Mouse (Mus musculus) intestine, postnatal 0 days (tissue): ENCODE measurements around the gene Pde4d. TPM values are rescaled to one million over a fixed set of nuclear protein-coding genes. Genes with fewer than 3 reads are reported as not detected.
A peak's percentile ranks its signal among the peaks of the same experiment; 100 is the strongest.

Experiments used
- ATAC-seq: fragments of 200-750 bp; cut with Nextera tagmentation; 2 replicates; pipeline ENCODE4 v1.8.0; 2017; ENCODE audit warnings: mild to moderate bottlenecking, moderate TSS enrichment, moderate library complexity
- H3K27ac ChIP-seq: fragments of 300-500 bp; sonication (generic); 2 replicates; pipeline ENCODE4 v1.5.1; 2014; ENCODE audit warnings: mild to moderate bottlenecking, low read depth, low read length, moderate library complexity
- H3K27me3 ChIP-seq: fragments of 300-500 bp; sonication (generic); replicated peaks from 2 replicates; pipeline ENCODE4 v1.6.1; 2014; ENCODE audit warnings: low read length, mixed read lengths; ENCODE audit not compliant: control insufficient read depth, insufficient read depth
- H3K36me3 ChIP-seq: fragments of 300-500 bp; sonication (generic); 2 replicates; pipeline ENCODE4 v1.6.1; 2014; ENCODE audit warnings: mild to moderate bottlenecking, moderate library complexity; ENCODE audit not compliant: control insufficient read depth, insufficient read depth
- H3K4me1 ChIP-seq: fragments of 300-500 bp; sonication (generic); replicated peaks from 2 replicates; pipeline ENCODE4 v1.6.1; 2014; ENCODE audit warnings: antibody characterized with exemption, low read length, mixed read lengths; ENCODE audit not compliant: control insufficient read depth, insufficient read depth
- H3K4me2 ChIP-seq: fragments of 300-500 bp; sonication (generic); replicated peaks from 2 replicates; pipeline ENCODE4 v1.6.1; 2014; ENCODE audit warnings: low read depth, mild to moderate bottlenecking, moderate library complexity
- H3K4me3 ChIP-seq: fragments of 300-500 bp; sonication (generic); 2 replicates; pipeline ENCODE4 v1.5.1; 2014; ENCODE audit warnings: low read depth, low read length
- H3K9ac ChIP-seq: fragments of 300-500 bp; sonication (generic); 2 replicates; pipeline ENCODE4 v1.6.1; 2014; ENCODE audit warnings: mild to moderate bottlenecking, low read depth, low read length
- H3K9me3 ChIP-seq: fragments of 300-500 bp; sonication (generic); 2 replicates; pipeline ENCODE4 v1.6.1; 2016; ENCODE audit warnings: mixed run types; ENCODE audit not compliant: control insufficient read depth
- CTCF ChIP-seq: sonication (generic); IDR thresholded peaks from 2 replicates; pipeline ENCODE4 v1.5.1; 2016; ENCODE audit warnings: low read depth, mild to moderate bottlenecking, control low read depth, antibody characterized with exemption, moderate library complexity
- WGBS: fragments of 180-500 bp; shearing (Covaris S2); extraction: QIAGEN DNeasy Blood & Tissue Kit; methylation state at CpG from one replicate; pipeline ENCODE4 v1.1.7; 2014; 5-methylcytosine and 5-hydroxymethylcytosine counted together
- polyA plus RNA-seq: library from polyadenylated mRNA; unstranded; fragments of >200 nt; fragmentation: Nextera tagmentation; extraction: Ambion mirVana; gene quantifications from 2 replicates; pipeline ENCODE4 v1.2.1, GENCODE M21; 2015

The Pde4d gene
- polyA plus RNA-seq, 1 experiment from 2014 or later = 17.8 TPM

DNA sequence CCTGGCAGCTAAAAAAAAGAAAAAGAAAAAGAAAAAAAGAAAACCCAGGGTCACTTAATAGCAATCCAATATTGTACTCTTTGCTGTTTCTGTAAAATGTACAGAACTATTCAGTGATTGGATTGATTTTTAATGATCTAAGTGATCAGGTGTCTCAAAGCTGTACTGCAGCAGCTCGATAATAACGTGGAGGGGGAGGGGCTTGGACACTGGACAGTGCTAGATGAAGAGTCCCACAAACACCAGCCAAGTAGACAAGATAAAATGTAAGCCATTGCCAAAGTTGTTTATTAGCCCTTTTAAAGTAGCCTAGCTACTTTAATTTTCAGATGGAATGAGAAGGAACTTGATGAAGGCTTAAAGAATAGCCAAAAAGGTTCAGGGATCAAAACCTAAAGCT lies 975.2 kb downstream of the Pde4d start:
- no peak overlapping the region for H3K4me3 ChIP-seq
- no peak overlapping the region for H3K9ac ChIP-seq
- H3K27ac ChIP-seq = no peak overlapping the region
- H3K9me3 ChIP-seq = no peaks in the 10 kb centered on the region
- no peaks in the 10 kb centered on the region for H3K36me3 ChIP-seq
- no peak for TF ChIP-seq CTCF
- no peak for ATAC-seq
- H3K27me3 ChIP-seq = no peaks in the 10 kb centered on the region
- H3K4me2 ChIP-seq = no peak overlapping the region
- WGBS = 13% methylated on average over 2 of the region's 2 CpGs
- H3K4me1 ChIP-seq = no peaks in the 10 kb centered on the region

DNA sequence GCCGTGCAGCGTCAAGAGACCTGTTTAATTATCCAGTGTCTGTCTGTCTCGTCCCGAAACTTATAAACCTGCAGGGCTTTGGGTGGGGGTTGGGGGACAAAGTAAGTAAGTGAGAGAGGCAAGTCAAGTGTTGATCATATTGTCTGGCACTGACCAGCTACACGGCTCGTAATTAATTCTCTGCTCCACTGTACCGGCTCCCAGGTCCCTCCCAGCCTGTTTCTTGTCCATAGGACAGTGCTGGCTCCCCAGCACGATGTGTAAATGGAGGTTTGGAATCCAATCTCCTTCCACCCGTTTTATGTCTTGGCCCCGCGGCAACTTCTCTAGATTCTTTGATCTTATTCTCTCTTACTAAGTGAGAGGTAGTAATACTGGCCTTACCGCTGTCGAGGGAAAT lies 975.8 kb downstream of the Pde4d start:
- WGBS = 77% methylated on average over 13 of the region's 13 CpGs
- Histone ChIP-seq H3K27ac (no peak overlapping the region), H3K9ac (no peak overlapping the region), H3K27me3 (no peaks in the 10 kb centered on the region), H3K4me3 (no peak overlapping the region), H3K4me1 (no peaks in the 10 kb centered on the region), H3K9me3 (no peaks in the 10 kb centered on the region), H3K36me3 (no peaks in the 10 kb centered on the region), H3K4me2 (no peak overlapping the region)
- ATAC-seq = no peak
- no peak for TF ChIP-seq CTCF

DNA sequence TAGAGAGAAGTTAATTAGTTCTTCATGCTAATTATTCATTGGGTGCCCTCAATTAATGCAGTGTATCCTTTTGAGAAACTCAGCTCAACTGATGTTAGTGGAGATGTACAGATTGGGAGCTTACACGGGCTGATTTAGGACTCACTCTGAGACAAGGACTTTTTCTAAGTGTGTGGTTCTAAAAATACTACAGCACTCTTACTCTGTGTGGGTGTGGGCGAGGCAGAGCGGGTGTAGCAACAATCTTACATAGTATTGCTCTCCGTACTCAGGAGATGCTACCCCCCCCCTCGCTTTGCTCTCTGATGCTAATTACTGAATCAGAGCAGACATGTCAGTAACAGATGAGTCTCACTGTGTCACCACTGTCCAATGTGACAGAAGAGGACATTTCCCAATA lies 976.3 kb downstream of the Pde4d start:
- WGBS = 82% methylated on average over 5 of the region's 5 CpGs
- no peak for ATAC-seq

DNA sequence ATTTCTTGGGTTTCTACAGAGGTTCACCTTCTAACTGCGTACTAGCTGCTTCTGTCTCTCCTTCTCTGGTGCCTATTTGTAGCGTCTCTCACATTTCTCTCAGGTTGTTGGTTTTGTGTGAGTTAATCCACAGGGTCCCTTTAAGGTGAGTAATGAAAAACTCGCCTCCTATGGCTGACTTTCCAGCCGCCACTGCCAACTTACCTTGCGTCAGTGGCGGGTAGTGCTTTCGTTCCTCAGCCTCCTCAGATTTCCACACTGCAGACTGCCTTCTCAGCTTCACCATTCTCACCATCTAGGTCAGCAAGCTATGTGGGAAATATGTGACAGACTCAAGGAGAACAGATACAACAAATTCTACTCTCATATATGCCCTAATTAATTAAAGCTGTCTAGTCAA lies 977.8 kb downstream of the Pde4d start:
- 79% methylated on average over 7 of the region's 7 CpGs for WGBS
- Histone ChIP-seq H3K9me3 (no peaks in the 10 kb centered on the region), H3K27ac (no peak overlapping the region), H3K4me2 (no peak overlapping the region), H3K27me3 (no peaks in the 10 kb centered on the region), H3K4me1 (no peaks in the 10 kb centered on the region), H3K9ac (no peak overlapping the region), H3K36me3 (no peaks in the 10 kb centered on the region), H3K4me3 (no peak overlapping the region)
- ATAC-seq = no peak
- no peak for TF ChIP-seq CTCF

More for the DNA sequence above, 976.3 kb downstream of the Pde4d start:
- H3K9me3 ChIP-seq = no peaks in the 10 kb centered on the region
- H3K4me2 ChIP-seq = no peak overlapping the region
- H3K4me3 ChIP-seq = no peak overlapping the region
- TF ChIP-seq CTCF = no peak
- H3K27ac ChIP-seq = no peak overlapping the region
- no peak overlapping the region for H3K9ac ChIP-seq
- H3K27me3 ChIP-seq = no peaks in the 10 kb centered on the region
- no peaks in the 10 kb centered on the region for H3K36me3 ChIP-seq
- H3K4me1 ChIP-seq = no peaks in the 10 kb centered on the region

DNA sequence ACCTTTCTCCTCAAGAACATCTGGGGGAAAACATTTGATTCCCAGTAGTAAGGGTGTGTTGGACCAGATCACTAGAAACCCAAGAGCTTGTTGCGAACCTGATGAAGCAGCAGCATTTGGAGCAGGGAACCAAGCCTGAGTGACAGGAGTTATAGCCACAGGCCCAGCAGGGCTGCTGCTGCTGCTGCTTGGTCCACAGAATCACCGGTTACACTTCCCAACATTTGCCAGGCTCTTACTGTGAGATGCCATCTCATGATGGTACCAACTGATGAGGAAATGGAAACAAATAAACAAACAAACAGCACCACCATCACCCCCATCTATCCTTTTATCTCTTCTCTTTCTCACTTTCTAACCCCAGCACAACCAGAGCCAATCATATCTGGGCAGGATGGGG lies 979.8 kb downstream of the Pde4d start:
- Histone ChIP-seq H3K4me1 (no peaks in the 10 kb centered on the region), H3K4me3 (no peak overlapping the region), H3K9ac (no peak overlapping the region), H3K27ac (no peak overlapping the region), H3K4me2 (no peak overlapping the region), H3K9me3 (no peaks in the 10 kb centered on the region), H3K27me3 (no peaks in the 10 kb centered on the region), H3K36me3 (no peaks in the 10 kb centered on the region)
- WGBS = 91% methylated on average over 2 of the region's 2 CpGs
- TF ChIP-seq CTCF = no peak
- no peak for ATAC-seq

DNA sequence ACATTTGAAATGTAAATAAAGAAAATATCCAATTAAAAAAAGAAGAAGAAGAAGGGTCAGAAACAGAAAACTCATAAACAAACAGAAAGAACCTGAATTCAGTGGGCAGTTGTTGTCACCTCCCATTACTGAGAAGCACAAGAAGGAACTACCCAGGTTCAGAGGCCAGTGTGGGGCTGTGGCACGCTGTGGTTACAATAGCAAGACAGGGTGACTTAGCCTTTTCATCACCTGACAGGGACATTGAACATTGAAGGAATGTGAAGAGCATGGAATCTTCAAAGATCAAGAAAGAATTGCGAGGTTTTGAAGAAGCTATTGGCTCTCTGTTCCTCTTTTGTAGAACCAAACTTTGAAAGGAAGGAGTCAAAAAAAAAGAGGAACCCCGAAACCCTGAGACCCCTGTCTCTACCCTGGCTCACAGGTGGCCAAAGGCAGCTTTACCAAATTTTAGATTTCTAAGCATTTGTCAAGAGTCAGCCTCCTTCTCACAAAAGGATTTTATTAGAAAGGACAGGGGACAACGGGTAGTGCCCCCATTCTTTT lies 987.6 kb downstream of the Pde4d start:
- no peak for ATAC-seq
- Histone ChIP-seq H3K36me3 (no peaks in the 10 kb centered on the region), H3K27me3 (no peaks in the 10 kb centered on the region), H3K4me1 (no peaks in the 10 kb centered on the region), H3K4me2 (no peak overlapping the region), H3K9me3 (no peaks in the 10 kb centered on the region), H3K4me3 (no peak overlapping the region), H3K9ac (no peak overlapping the region), H3K27ac (no peak overlapping the region)
- no peak for TF ChIP-seq CTCF
- 70% methylated on average over 4 of the region's 4 CpGs for WGBS

DNA sequence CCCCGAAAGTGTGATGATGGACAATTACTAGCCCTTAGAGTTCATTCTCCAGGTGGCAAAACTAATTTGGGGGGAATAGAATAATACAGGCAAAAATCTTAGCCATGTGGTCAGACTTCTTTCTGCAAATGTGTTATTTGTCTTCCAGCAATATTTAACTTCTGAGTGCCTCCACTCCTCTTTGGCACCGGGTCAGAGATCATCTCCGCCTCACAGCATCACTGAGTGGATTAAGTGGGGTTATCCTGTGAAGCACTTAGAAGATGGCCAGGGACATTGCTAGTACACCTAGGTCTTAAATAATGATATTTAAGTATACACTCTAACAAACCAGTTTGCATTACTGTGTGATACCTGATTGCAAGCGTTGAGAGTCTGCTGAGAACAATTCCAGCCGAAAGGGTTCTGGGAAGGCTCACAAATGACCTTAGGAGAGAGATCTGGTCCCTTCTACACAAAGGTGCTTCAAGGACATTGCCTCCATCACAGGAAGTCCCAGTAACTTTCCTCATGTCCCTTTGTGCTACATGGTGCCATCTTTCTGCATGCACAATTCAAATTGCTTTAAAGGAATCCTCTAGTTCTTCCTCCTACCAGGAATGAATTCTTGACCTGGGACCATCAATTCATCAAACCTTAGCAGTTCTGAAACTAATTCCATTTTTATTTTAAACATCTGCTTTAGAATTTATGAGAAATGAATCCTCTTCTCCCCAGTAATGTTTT lies 989.9 kb downstream of the Pde4d start:
- Histone ChIP-seq H3K9me3 (no peaks in the 10 kb centered on the region), H3K4me2 (peak overlapping the region; percentile 89), H3K27ac (no peak overlapping the region), H3K4me3 (peak overlapping the region; percentile 52), H3K4me1 (no peaks in the 10 kb centered on the region), H3K9ac (no peak overlapping the region), H3K36me3 (no peaks in the 10 kb centered on the region), H3K27me3 (no peaks in the 10 kb centered on the region)
- TF ChIP-seq CTCF = no peak
- 39% methylated on average over 5 of the region's 5 CpGs for WGBS
- ATAC-seq = no peak
